Mouse (Mus musculus): ENCODE measurements around the gene Ift57. TPM values are rescaled to one million over a fixed set of nuclear protein-coding genes. Genes with fewer than 3 reads are reported as not detected.

Ift57 gene
- total RNA-seq, 2 experiments from 2014 or later: 29.9 to 30.6 TPM

Other genes with a start within 250 kb of the Ift57 start
- 100 to 1,000 TPM; 167 to 169 TPM for gene Cd47, start 101.3 kb downstream of the Ift57 start, total RNA-seq (2021)

Data from adrenal gland, postnatal 4 days (tissue).